Mouse (Mus musculus): Measurements from ENCODE around the gene Emilin3.
"Not testable (repeated sequence)": the region's sequence is repeated elsewhere in the genome, so short reads cannot be mapped to it uniquely, and the experiment has no call there.

- not testable (repeated sequence) for TF ChIP-seq CTCF (IDR thresholded peaks at IDR 0.05; ENCODE audit: borderline replicate concordance, insufficient read depth, low read depth, low read length); POLR2A (IDR thresholded peaks at IDR 0.05; ENCODE audit: borderline replicate concordance, insufficient read depth, low read length)
These were observed 45.2 kb upstream of the Emilin3 start for GRCm38 (mm10) chr2:160957307-160957706.

All from cerebellum, adult 2 months (tissue).